Mouse (Mus musculus) hindbrain, embryonic 13.5 days (tissue): ENCODE measurements around the gene Gm10378. TPM values are rescaled to one million over a fixed set of nuclear protein-coding genes. Genes with fewer than 3 reads are reported as not detected.
"Not testable (repeated sequence)": the region's sequence is repeated elsewhere in the genome, so short reads cannot be mapped to it uniquely, and the experiment has no call there.

Experiments
- ATAC-seq: fragments of 200-750 bp; cut with Nextera tagmentation; 2 replicates; pipeline ENCODE4 v1.8.0; 2017; ENCODE audit warnings: moderate TSS enrichment; ENCODE audit not compliant: low FRiP score
- H3K27ac ChIP-seq: fragments of 300-500 bp; sonication (generic); 2 replicates; pipeline ENCODE4 v1.5.1; 2015; ENCODE audit warnings: inconsistent platforms, mild to moderate bottlenecking, moderate library complexity
- H3K27me3 ChIP-seq: fragments of 300-500 bp; sonication (generic); 2 replicates; pipeline ENCODE4 v1.6.1; 2015; ENCODE audit warnings: mild to moderate bottlenecking, inconsistent platforms
- H3K36me3 ChIP-seq: fragments of 300-500 bp; sonication (generic); 2 replicates; pipeline ENCODE4 v1.6.1; 2015; ENCODE audit warnings: mild to moderate bottlenecking, inconsistent platforms
- H3K4me1 ChIP-seq: fragments of 300-500 bp; sonication (generic); replicated peaks from 2 replicates; pipeline ENCODE4 v1.6.1; 2015; ENCODE audit warnings: inconsistent platforms
- H3K4me2 ChIP-seq: fragments of 300-500 bp; sonication (generic); 2 replicates; pipeline ENCODE4 v1.6.1; 2015; ENCODE audit warnings: inconsistent platforms, mild to moderate bottlenecking, moderate library complexity
- H3K4me3 ChIP-seq: fragments of 300-500 bp; sonication (generic); 2 replicates; pipeline ENCODE4 v1.5.1; 2015; ENCODE audit warnings: mild to moderate bottlenecking, inconsistent platforms
- H3K9ac ChIP-seq: fragments of 300-500 bp; sonication (generic); 2 replicates; pipeline ENCODE4 v1.6.1; 2015; ENCODE audit warnings: mild to moderate bottlenecking, inconsistent platforms
- H3K9me3 ChIP-seq: fragments of 300-500 bp; sonication (generic); 2 replicates; pipeline ENCODE4 v1.6.1; 2016; ENCODE audit warnings: inconsistent platforms
- WGBS: fragments of 180-500 bp; shearing (Covaris S2); methylation state at CpG from one replicate; pipeline ENCODE4 v1.1.7; 2015; 5-methylcytosine and 5-hydroxymethylcytosine counted together
- microRNA-seq: library from miRNA; unstranded; fragments of <30 nt; microRNA quantifications from one replicate; pipeline ENCODE4, GENCODE M21; 2016
- polyA plus RNA-seq: library from polyadenylated mRNA; unstranded; fragments of >200 nt; fragmentation: Nextera tagmentation; extraction: Ambion mirVana; gene quantifications from 2 replicates; pipeline ENCODE4 v1.2.1, GENCODE M21; 2015

Gene Gm10378
- polyA plus RNA-seq, result not detected in 2 replicates

DNA sequence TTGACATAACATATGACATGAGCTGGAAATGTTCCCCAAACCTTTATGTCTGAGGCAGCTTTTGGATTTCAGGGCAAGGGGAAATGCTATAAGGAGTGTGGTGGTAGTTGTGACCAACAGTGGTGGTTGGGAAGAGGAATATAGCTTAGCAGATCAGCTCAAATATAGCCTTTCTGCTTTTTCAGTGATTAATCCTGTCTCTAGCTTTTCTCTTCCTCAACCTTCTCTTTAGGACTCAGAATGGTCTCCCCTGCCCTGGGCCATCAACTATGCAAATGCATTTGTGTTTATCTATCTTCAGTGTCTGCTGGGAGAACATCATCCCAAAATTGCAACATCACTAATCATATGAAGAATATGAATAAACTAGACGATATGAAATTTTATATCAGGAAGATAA is at the start of gene Gm10378:
Gene Gm10378 (plus strand): TSS at position 301 of the 400 bp plus-strand sequence.
- H3K4me1 ChIP-seq, H3K27me3 ChIP-seq, H3K36me3 ChIP-seq, ATAC-seq, H3K9ac ChIP-seq, H3K27ac ChIP-seq, H3K9me3 ChIP-seq, H3K4me3 ChIP-seq, H3K4me2 ChIP-seq: not testable (repeated sequence)
- WGBS, result no CpG with 5 or more reads among the region's 1 CpGs

DNA sequence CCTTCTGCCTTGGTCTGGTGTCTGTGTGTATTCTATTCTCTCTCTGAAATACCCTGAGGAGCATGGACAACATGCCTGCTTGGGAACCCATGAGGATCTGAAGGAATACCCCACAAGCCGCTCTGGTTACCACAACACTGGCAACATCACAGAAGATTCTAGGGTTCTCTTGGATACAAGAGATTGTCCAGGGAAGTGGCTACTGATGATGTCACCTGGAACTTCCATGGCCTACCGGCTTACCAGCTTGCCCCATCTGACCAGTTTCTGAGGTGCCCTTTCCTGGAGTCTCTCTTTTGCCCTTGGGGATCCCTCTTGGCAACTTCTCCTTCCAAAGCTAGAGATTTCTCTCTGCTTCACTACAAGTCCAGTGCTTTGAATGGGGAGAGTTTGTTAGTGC is 13.9 kb upstream of the Gm10378 start, which contains the start of gene Gm3633:
Gene Gm3633 (minus strand): TSS at position 101 of the 400 bp plus-strand sequence.
- H3K27ac ChIP-seq, H3K27me3 ChIP-seq, H3K36me3 ChIP-seq, H3K4me3 ChIP-seq, H3K4me1 ChIP-seq, ATAC-seq, H3K9ac ChIP-seq, H3K9me3 ChIP-seq, H3K4me2 ChIP-seq: not testable (repeated sequence)
- WGBS, result 71% methylated on average over 1 of the region's 2 CpGs

Small RNA genes within 50 kb of the gene (microRNA-seq; reads per million reads assigned to microRNA genes)
- gene Gm23620 (not detected), gene Gm25228 (not detected)

Other genes starting within 250 kb of the Gm10378 start
- gene Gm8005, start 216.3 kb upstream of the Gm10378 start, polyA plus RNA-seq, result not detected in 2 replicates
- gene Gm8011, start 192.1 kb upstream of the Gm10378 start, polyA plus RNA-seq, result not detected in 2 replicates
- 0.12 TPM in 1 of 2 replicates, not detected in the other for gene Gm8020, start 153.6 kb upstream of the Gm10378 start, polyA plus RNA-seq
- gene Gm8024, start 131.7 kb upstream of the Gm10378 start, polyA plus RNA-seq, result not detected in 2 replicates
- not detected in 2 replicates for gene Gm17124, start 56.1 kb upstream of the Gm10378 start, polyA plus RNA-seq
- gene Gm3633, start 14.0 kb upstream of the Gm10378 start, polyA plus RNA-seq, result not detected in 2 replicates
- gene Gm3015, start 112.9 kb downstream of the Gm10378 start, polyA plus RNA-seq, result not detected in 2 replicates
- gene Gm10377, start 142.0 kb downstream of the Gm10378 start, polyA plus RNA-seq, result not detected in 2 replicates
- gene Gm21977, start 197.5 kb downstream of the Gm10378 start, polyA plus RNA-seq, result not detected in 2 replicates